Comparison of ENCODE assay signal across 8 mouse cellular contexts in genomic region chr12:73045046-73045723, GRCm38 (mm10). TPM values are rescaled to one million over a fixed set of nuclear protein-coding genes. Genes with fewer than 3 reads are reported as not detected.
DNase-seq lines count a peak whose midpoint lies in the region; ATAC-seq lines count a peak whose summit lies in the region.

No protein-coding gene starts in this region.

- H3K9ac ChIP-seq in heart, embryonic 16.5 days (ENCODE audit: low read length), result peak overlapping the region; percentile 70
- H3K9ac ChIP-seq in limb, embryonic 12.5 days (replicated peaks), result peak overlapping the region; percentile 92
- peak overlapping the region; percentile 73 for H3K9ac ChIP-seq in neural tube, embryonic 11.5 days (ENCODE audit: low read length)

- peaks cover 14% of the 10 kb centered on the region for H3K4me1 ChIP-seq in heart, embryonic 16.5 days (ENCODE audit: control insufficient read depth, insufficient read depth, low read length)
- peaks cover 35% of the 10 kb centered on the region for H3K4me1 ChIP-seq in limb, embryonic 12.5 days (replicated peaks)
- H3K4me1 ChIP-seq in neural tube, embryonic 11.5 days (ENCODE audit: control insufficient read depth, insufficient read depth, low read length), result peaks cover 5% of the 10 kb centered on the region

- H3K4me3 ChIP-seq in heart, embryonic 16.5 days (ENCODE audit: low read length), result peak overlapping the region; percentile 64
- H3K4me3 ChIP-seq in limb, embryonic 12.5 days (replicated peaks), result peak overlapping the region; percentile 80
- peak overlapping the region; percentile 51 for H3K4me3 ChIP-seq in neural tube, embryonic 11.5 days (ENCODE audit: low read depth, low read length)

- peak overlapping the region; percentile 91 for H3K4me2 ChIP-seq in heart, embryonic 16.5 days (ENCODE audit: low read depth, low read length)
- peak overlapping the region; percentile 75 for H3K4me2 ChIP-seq in limb, embryonic 12.5 days
- peak overlapping the region; percentile 56 for H3K4me2 ChIP-seq in neural tube, embryonic 11.5 days (ENCODE audit: low read depth)

- peaks cover 66% of the 10 kb centered on the region for H3K27me3 ChIP-seq in heart, embryonic 16.5 days (ENCODE audit: control insufficient read depth, insufficient read depth, low read length)
- peaks cover 84% of the 10 kb centered on the region for H3K27me3 ChIP-seq in limb, embryonic 12.5 days
- peaks cover 93% of the 10 kb centered on the region for H3K27me3 ChIP-seq in neural tube, embryonic 11.5 days (ENCODE audit: control insufficient read depth, insufficient read depth, low read length)

- 0 out of 2 replicates have a peak, but pooled peaks have one; percentile 17 for ATAC-seq in heart, embryonic 16.5 days (replicated peaks; ENCODE audit: extremely low read depth, insufficient read depth, low FRiP score)
- ATAC-seq in limb, embryonic 12.5 days (ENCODE audit: insufficient number of reproducible peaks, insufficient read depth, low FRiP score, low TSS enrichment, low read depth), result no peak
- no peak for ATAC-seq in neural tube, embryonic 11.5 days (ENCODE audit: insufficient read depth, low FRiP score, low TSS enrichment)

- peak; percentile 27 for DNase-seq in thymus, postnatal 14 days
- DNase-seq in thymus, postnatal 25 days, result no peak
- peak; percentile 60 for DNase-seq in embryo, embryonic 9.5 days (ENCODE audit: extremely low spot score)
- peak; percentile 61 for DNase-seq in neural tube, embryonic 11.5 days (ENCODE audit: low spot score)
- DNase-seq in layer of hippocampus, postnatal 10 days (ENCODE audit: low spot score in 2 of 2), result no peak
- no peak for DNase-seq in layer of hippocampus, adult 8-10 months (ENCODE audit: low spot score in 2 of 2)

- WGBS in heart, embryonic 16.5 days, result under 1% methylated on average over 44 of the region's 46 CpGs
- WGBS in limb, embryonic 12.5 days, result under 1% methylated on average over 46 of the region's 46 CpGs
- WGBS in neural tube, embryonic 11.5 days, result under 1% methylated on average over 46 of the region's 46 CpGs

- no peak overlapping the region for H3K27ac ChIP-seq in heart, embryonic 16.5 days (ENCODE audit: low read length)
- H3K27ac ChIP-seq in limb, embryonic 12.5 days, result peak overlapping the region; percentile 94
- peak overlapping the region; percentile 70 for H3K27ac ChIP-seq in neural tube, embryonic 11.5 days (ENCODE audit: low read depth, low read length)

- no peaks in the 10 kb centered on the region for H3K36me3 ChIP-seq in heart, embryonic 16.5 days (ENCODE audit: control insufficient read depth, insufficient read depth)
- H3K36me3 ChIP-seq in limb, embryonic 12.5 days, result peaks cover 5% of the 10 kb centered on the region; the same call in 1 of the 2 replicates
- no peaks in the 10 kb centered on the region for H3K36me3 ChIP-seq in neural tube, embryonic 11.5 days (ENCODE audit: control insufficient read depth, insufficient read depth, low read length)

- H3K9me3 ChIP-seq in heart, embryonic 16.5 days (replicated peaks; ENCODE audit: control insufficient read depth, low read length), result no peaks in the 10 kb centered on the region
- no peaks in the 10 kb centered on the region for H3K9me3 ChIP-seq in limb, embryonic 12.5 days
- no peaks in the 10 kb centered on the region for H3K9me3 ChIP-seq in neural tube, embryonic 11.5 days (ENCODE audit: control insufficient read depth, low read length)

RNA-seq across cellular contexts. Expression of gene Six1, which starts 8.5 kb away (rescaled TPM):
- 2.1 and 4.5 TPM in 2 replicates for polyA plus RNA-seq in heart, embryonic 16.5 days (2015; fragmentation: Nextera tagmentation; extraction: Ambion mirVana)
- polyA plus RNA-seq in limb, embryonic 12.5 days (2016; fragmentation: Nextera tagmentation; extraction: Ambion mirVana), result 60.3 and 72.1 TPM in 2 replicates
- 32.7 and 34.9 TPM in 2 replicates for polyA plus RNA-seq in neural tube, embryonic 11.5 days (2014; fragmentation: Nextera tagmentation; extraction: Ambion mirVana)
- total RNA-seq in layer of hippocampus, postnatal 10 days (2021), result under 1 TPM; 0.57 to 0.69 TPM
- total RNA-seq in layer of hippocampus, adult 8-10 months (2022), result under 1 TPM in 3 of 4 experiments, not detected in 1; 0.14 to 0.19 (median 0.18) TPM

Comparison
In these comparisons a context has a peak if more than half of its experiments do, and no peak if none do; other contexts are left out.
1. DNase-seq: peak in thymus, postnatal 14 days (single experiment), embryo, embryonic 9.5 days (single experiment) and neural tube, embryonic 11.5 days (single experiment); none in thymus, postnatal 25 days (single experiment), layer of hippocampus, postnatal 10 days (0 of 2) and layer of hippocampus, adult 8-10 months (0 of 2).
2. Peak in every context shown above with its lines, with median percentiles within 50 percentile points of each other: H3K4me2 ChIP-seq, H3K4me3 ChIP-seq and H3K9ac ChIP-seq.